Mouse (Mus musculus) lung, adult 2 months (tissue): ENCODE results near the gene Git2. TPM values are rescaled to one million over a fixed set of nuclear protein-coding genes. Genes with fewer than 3 reads are reported as not detected.

ENCODE experiments used
- DNase-seq: peaks from one replicate; pipeline ENCODE4 v3.0.0; 2022
- H3K4me1 ChIP-seq: fragments of 200-500 bp; 2 replicates; pipeline ENCODE4 v1.6.1; 2011; ENCODE audit warnings: low read length; ENCODE audit not compliant: control insufficient read depth, insufficient read depth
- H3K4me3 ChIP-seq: fragments of 200-500 bp; replicated peaks from 2 replicates; pipeline ENCODE3; 2011; ENCODE audit warnings: low read depth, mild to moderate bottlenecking, control low read depth, low read length; ENCODE audit errors: extremely low read depth
- CTCF ChIP-seq: fragments of 200-500 bp; IDR thresholded peaks from 2 replicates; pipeline ENCODE4 v1.5.1; 2011; ENCODE audit warnings: mild to moderate bottlenecking, low read length, control low read depth; ENCODE audit not compliant: insufficient read depth
- POLR2A ChIP-seq: fragments of 200-500 bp; IDR thresholded peaks from 2 replicates; pipeline ENCODE4 v1.6.1; 2011; ENCODE audit warnings: low read depth, mild to moderate bottlenecking, control low read depth, low read length, borderline replicate concordance; ENCODE audit errors: extremely low read depth
- WGBS: fragments of 180-500 bp; shearing (Covaris S2); methylation state at CpG from one replicate; pipeline ENCODE4 v1.1.7; 2018; 5-methylcytosine and 5-hydroxymethylcytosine counted together
- polyA plus RNA-seq: library from polyadenylated mRNA; depleted of rRNA; stranded (reverse); fragments of >200 nt; gene quantifications from 2 replicates; pipeline ENCODE4 v1.2.3, GENCODE M21; 2012

Gene Git2
- polyA plus RNA-seq, 1 experiment: 105 TPM

GRCm38 (mm10) chr5:114747521-114747920, 27.8 kb downstream of the Git2 start:
- WGBS: 86% methylated on average over 5 of the region's 5 CpGs
- H3K4me1 ChIP-seq: no peaks in the 10 kb centered on the region
- H3K4me3 ChIP-seq: no peak overlapping the region
- no peak for DNase-seq
- TF ChIP-seq POLR2A (no peak), CTCF (no peak)

DNA sequence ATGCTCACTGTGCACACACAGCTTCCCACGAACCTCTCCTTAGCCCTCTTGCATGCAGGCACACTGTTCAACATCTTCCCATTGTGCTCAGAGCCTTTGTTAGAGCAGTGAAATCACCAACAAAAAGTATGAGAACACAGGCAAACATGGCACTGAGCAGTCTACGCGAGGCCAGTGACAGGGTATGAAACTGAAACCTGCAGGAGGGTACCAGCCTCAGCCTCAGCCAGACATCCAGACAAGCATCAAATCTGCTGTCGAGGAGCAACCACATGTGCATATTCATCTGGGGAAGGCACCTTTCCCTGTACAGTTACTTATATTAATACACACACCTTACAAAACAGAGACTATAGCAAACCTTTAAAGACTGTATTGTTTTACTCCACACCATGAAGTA, 28.4 kb downstream of the Git2 start:
- TF ChIP-seq POLR2A: no peak
- no peak for TF ChIP-seq CTCF
- Histone ChIP-seq H3K4me3 (no peak overlapping the region), H3K4me1 (no peaks in the 10 kb centered on the region)
- DNase-seq: no peak
- 86% methylated on average over 4 of the region's 4 CpGs for WGBS

DNA sequence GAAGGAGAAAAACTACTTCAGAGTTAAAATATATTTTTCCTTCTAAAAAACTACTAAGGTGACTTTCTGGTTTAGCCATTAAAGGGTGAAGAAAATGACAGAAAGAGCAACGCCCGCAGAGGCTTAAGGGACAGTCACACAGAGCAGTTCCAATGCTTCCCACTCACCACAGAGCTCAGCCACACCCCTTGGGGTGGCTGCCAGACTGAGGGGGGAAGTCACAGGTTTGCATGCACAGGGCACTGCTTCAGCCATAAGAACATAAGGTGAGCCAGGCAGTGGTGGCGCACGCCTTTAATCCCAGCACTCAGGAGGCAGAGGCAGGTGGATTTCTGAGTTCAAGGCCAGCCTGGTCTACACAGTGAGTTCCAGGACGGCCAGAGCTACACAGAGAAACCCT, 29.7 kb downstream of the Git2 start:
- TF ChIP-seq CTCF (no peak), POLR2A (no peak)
- DNase-seq: no peak
- whole genome bisulfite sequencing: 66% methylated on average over 5 of the region's 5 CpGs
- no peak overlapping the region for H3K4me3 ChIP-seq
- no peaks in the 10 kb centered on the region for H3K4me1 ChIP-seq

- peaks cover 3% of the 10 kb centered on the region for H3K4me1 ChIP-seq
- TF ChIP-seq POLR2A (no peak), CTCF (no peak)
- no peak overlapping the region for H3K4me3 ChIP-seq
- WGBS: 88% methylated on average over 8 of the region's 8 CpGs
- DNase-seq: no peak
Observed at GRCm38 (mm10) chr5:114743697-114744090, 31.6 kb downstream of the Git2 start.

GRCm38 (mm10) chr5:114742998-114743696, 32.2 kb downstream of the Git2 start:
- Histone ChIP-seq H3K4me3 (no peak overlapping the region), H3K4me1 (peaks cover 8% of the 10 kb centered on the region)
- WGBS: 89% methylated on average over 13 of the region's 13 CpGs
- DNase-seq: no peak
- TF ChIP-seq POLR2A (no peak), CTCF (no peak)

DNA sequence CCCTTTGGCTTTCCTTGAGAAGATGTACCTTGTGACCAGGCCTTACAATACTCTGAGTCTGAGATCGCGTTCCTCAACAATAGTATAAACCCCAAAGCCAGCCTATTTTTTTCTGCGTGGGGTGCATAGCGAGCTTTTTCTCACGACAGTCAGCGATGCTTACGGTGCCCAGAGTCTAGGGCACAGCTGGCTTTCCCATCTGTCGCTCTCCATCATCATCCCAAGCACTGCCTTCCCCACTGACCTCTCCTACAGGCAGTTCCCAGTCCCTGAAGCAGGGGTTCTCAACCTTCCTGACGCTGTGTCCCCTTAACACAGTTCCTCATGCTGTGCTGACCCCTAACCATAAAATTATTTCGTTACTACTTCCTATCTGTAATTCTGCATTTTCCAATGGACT, 32.7 kb downstream of the Git2 start:
- Histone ChIP-seq H3K4me1 (peaks cover 13% of the 10 kb centered on the region), H3K4me3 (no peak overlapping the region)
- TF ChIP-seq CTCF (no peak), POLR2A (no peak)
- no peak for DNase-seq
- WGBS: 91% methylated on average over 10 of the region's 10 CpGs

GRCm38 (mm10) chr5:114740595-114740994, 34.7 kb downstream of the Git2 start:
- DNase-seq: no peak
- peaks cover 19% of the 10 kb centered on the region for H3K4me1 ChIP-seq
- no peak overlapping the region for H3K4me3 ChIP-seq
- WGBS: 42% methylated on average over 4 of the region's 4 CpGs
- no peak for TF ChIP-seq CTCF
- no peak for TF ChIP-seq POLR2A

GRCm38 (mm10) chr5:114738707-114739241, 36.5 kb downstream of the Git2 start:
- peak; percentile 13; the same call in 1 of the 2 replicates for TF ChIP-seq POLR2A
- TF ChIP-seq CTCF: no peak
- WGBS: 41% methylated on average over 12 of the region's 12 CpGs
- Histone ChIP-seq H3K4me1 (peaks cover 19% of the 10 kb centered on the region), H3K4me3 (no peak overlapping the region)
- peak; percentile 45 for DNase-seq

DNA sequence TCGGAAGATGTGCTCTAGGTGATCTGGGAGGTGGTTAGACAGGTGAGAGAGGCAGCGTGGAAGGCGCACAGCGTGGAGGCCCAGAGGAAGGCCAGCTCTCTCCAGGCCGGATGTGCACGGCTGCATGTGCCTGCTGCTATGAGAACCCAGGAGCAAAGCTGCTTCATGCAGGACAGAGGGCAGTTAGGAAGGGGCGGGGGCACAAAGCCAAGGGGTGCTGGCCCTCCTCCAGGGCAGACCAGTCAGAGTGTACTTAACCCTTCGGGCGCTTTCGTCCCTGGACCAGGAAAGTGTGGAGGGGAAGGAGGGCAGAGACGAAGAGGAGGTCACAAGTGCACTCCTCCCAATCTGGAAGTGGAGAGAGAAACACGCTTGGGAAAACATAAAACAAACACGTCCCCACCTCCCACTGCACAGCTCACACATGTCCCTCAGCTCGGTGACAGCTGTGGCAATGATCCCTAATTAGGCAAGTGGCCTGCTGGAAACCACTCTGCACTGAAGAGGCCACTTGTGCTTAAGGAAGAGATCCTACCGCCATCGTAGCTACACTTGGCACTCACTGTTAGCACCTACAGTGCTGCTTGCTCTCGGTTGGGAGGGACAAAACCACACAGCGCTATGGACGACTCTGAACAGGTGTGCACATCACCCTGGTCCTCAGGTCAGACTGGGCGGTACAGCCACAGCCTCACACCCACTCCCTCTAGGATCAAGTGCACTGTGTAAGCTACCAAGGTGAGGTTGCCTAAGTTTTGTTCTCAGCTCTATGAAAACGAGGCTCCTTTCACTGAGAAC, 38.0 kb downstream of the Git2 start:
- peak; percentile 48 for DNase-seq
- Histone ChIP-seq H3K4me1 (peaks cover 19% of the 10 kb centered on the region), H3K4me3 (no peak overlapping the region)
- TF ChIP-seq POLR2A (no peak), CTCF (no peak)
- WGBS: 54% methylated on average over 21 of the region's 21 CpGs

- H3K4me3 ChIP-seq: no peak overlapping the region
- 91% methylated on average over 15 of the region's 15 CpGs for WGBS
- no peak for DNase-seq
- H3K4me1 ChIP-seq: peaks cover 16% of the 10 kb centered on the region
- TF ChIP-seq CTCF (no peak), POLR2A (no peak)
Observed at GRCm38 (mm10) chr5:114733606-114734005, 41.7 kb downstream of the Git2 start.
